Mouse (Mus musculus) heart, postnatal 0 days (tissue): ENCODE results near the gene Lactbl1. TPM values are rescaled to one million over a fixed set of nuclear protein-coding genes. Genes with fewer than 3 reads are reported as not detected.
A peak's percentile ranks its signal among the peaks of the same experiment; 100 is the strongest.

Experiments used
- ATAC-seq: fragments of 200-750 bp; cut with Nextera tagmentation; 2 replicates; pipeline ENCODE4 v1.8.0; 2017; ENCODE audit warnings: low read depth, moderate number of reproducible peaks, moderate library complexity; ENCODE audit not compliant: insufficient read depth
- DNase-seq: peaks from one replicate; pipeline ENCODE4 v3.0.0-alpha.2; 2016; ENCODE audit warnings: low spot score
- H3K27ac ChIP-seq: fragments of 300-500 bp; sonication (generic); 2 replicates; pipeline ENCODE4 v1.5.1; 2014; ENCODE audit warnings: low read depth, mild to moderate bottlenecking
- H3K27me3 ChIP-seq: fragments of 300-500 bp; sonication (generic); 2 replicates; pipeline ENCODE4 v1.6.1; 2014; ENCODE audit warnings: low read length, mixed read lengths; ENCODE audit not compliant: control insufficient read depth, insufficient read depth
- H3K36me3 ChIP-seq: fragments of 300-500 bp; sonication (generic); replicated peaks from 2 replicates; pipeline ENCODE4 v1.6.1; 2014; ENCODE audit warnings: low read length, mixed read lengths; ENCODE audit not compliant: control insufficient read depth, insufficient read depth
- H3K4me1 ChIP-seq: fragments of 300-500 bp; sonication (generic); 2 replicates; pipeline ENCODE4 v1.6.1; 2014; ENCODE audit warnings: antibody characterized with exemption; ENCODE audit not compliant: control insufficient read depth, insufficient read depth
- H3K4me2 ChIP-seq: fragments of 300-500 bp; sonication (generic); 2 replicates; pipeline ENCODE4 v1.6.1; 2014; ENCODE audit warnings: low read depth, mild to moderate bottlenecking, low read length, moderate library complexity
- H3K4me3 ChIP-seq: fragments of 300-500 bp; sonication (generic); 2 replicates; pipeline ENCODE4 v1.5.1; 2014; ENCODE audit warnings: low read depth, low read length
- H3K9ac ChIP-seq: fragments of 300-500 bp; sonication (generic); replicated peaks from 2 replicates; pipeline ENCODE4 v1.6.1; 2014; ENCODE audit warnings: low read depth, low read length, mixed read lengths
- H3K9me3 ChIP-seq: fragments of 300-500 bp; sonication (generic); replicated peaks from 2 replicates; pipeline ENCODE4 v1.6.1; 2016; ENCODE audit warnings: low read length; ENCODE audit not compliant: control insufficient read depth
- CTCF ChIP-seq: IDR thresholded peaks from 2 replicates; pipeline ENCODE4 v1.5.1; 2016; ENCODE audit warnings: antibody characterized with exemption, control low read depth, low read depth
- EP300 ChIP-seq: IDR thresholded peaks from 2 replicates; pipeline ENCODE4 v1.6.1; 2016; ENCODE audit warnings: antibody characterized with exemption, low read depth
- WGBS: fragments of 180-500 bp; shearing (Covaris S2); extraction: QIAGEN DNeasy Blood & Tissue Kit; methylation state at CpG from one replicate; pipeline ENCODE4 v1.1.7; 2014; 5-methylcytosine and 5-hydroxymethylcytosine counted together
- polyA plus RNA-seq: library from polyadenylated mRNA; unstranded; fragments of >200 nt; fragmentation: Nextera tagmentation; extraction: Ambion mirVana; gene quantifications from 2 replicates; pipeline ENCODE4 v1.2.1, GENCODE M21; 2015
- total RNA-seq: library from RNA; depleted of rRNA; stranded (reverse); fragments of >200 nt; gene quantifications from 2 replicates; pipeline ENCODE4 v1.2.3, GENCODE M21; 2014; ENCODE audit warnings: low replicate concordance

Gene Lactbl1
- total and polyA plus RNA-seq, 2 experiments from 2014 or later: not detected

DNA sequence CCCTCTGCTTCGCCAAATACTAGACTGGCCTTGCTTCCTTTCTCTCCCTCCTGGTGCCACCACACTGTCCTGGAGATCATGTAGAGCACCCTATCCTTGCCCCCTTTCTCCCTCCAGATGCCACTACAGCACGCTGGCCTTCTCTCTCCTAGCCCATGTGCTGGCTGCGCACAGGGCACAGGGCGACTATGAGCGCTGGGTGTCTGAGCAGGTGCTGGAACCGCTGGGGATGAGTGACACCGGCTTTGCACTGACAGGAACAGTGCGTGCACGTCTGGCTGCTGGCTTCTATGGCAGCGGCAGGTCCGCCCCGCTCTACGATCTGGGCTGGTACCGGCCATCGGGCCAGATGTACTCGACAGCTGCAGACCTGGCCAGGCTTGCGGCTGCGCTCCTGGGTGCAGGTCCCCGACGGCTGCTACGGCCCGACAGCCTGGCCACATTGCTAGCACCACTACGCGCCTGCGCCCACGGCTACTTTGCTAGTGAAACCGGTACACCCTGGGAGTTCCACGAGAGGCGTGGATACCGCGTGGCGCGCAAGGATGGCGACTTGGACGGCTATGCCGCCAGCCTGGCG, 14.7 kb downstream of the Lactbl1 start:
- Histone ChIP-seq H3K9ac (no peak overlapping the region; the same call in 1 of the 2 replicates), H3K4me2 (peak overlapping the region; percentile 81), H3K9me3 (no peaks in the 10 kb centered on the region), H3K4me1 (peaks cover 10% of the 10 kb centered on the region), H3K36me3 (no peaks in the 10 kb centered on the region), H3K27me3 (peaks cover 39% of the 10 kb centered on the region), H3K27ac (no peak overlapping the region), H3K4me3 (peak overlapping the region; percentile 55)
- no peak for TF ChIP-seq CTCF
- no peak for TF ChIP-seq EP300
- ATAC-seq: peak; percentile 16; the same call in 1 of the 2 replicates
- 16% methylated on average over 37 of the region's 37 CpGs for WGBS
- DNase-seq: no peak

DNA sequence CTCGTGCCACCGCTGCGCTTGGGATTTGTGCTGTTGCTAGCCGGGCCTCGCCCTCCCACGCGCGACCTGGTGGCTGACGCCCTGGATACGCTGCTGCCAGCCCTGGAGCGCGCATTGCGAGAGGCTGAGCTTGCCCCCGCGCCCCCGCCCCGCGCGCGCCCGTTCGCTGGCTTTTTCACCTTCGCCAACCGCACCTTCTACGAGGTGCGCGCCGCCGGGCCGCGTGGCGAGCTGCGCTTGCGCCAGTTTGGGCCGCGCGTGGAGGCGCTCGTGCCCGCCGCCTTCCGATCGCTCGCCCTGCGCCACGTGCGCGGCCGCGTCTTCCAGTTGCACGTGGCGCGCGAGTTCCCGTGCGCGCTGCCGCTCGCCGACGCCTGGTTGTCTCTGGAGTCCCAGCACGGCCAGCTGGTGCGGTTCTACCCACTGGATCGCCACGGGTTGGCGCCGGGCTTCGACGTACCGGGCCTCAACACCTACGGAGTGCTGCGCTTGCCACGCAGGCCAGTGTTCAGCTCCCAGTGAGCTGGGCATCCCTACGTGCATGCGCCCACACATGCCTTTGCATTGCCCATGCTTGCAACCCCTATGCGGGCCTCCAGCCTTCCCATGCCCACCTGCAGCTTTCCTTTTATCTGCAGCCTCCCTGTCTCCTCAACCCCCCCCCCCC, 15.3 kb downstream of the Lactbl1 start:
- Histone ChIP-seq H3K27ac (no peak overlapping the region), H3K4me2 (peak overlapping the region; percentile 81), H3K9ac (no peak overlapping the region; the same call in 1 of the 2 replicates), H3K4me3 (peak overlapping the region; percentile 55), H3K4me1 (peaks cover 10% of the 10 kb centered on the region), H3K36me3 (no peaks in the 10 kb centered on the region), H3K27me3 (peaks cover 39% of the 10 kb centered on the region), H3K9me3 (no peaks in the 10 kb centered on the region)
- WGBS: 4% methylated on average over 71 of the region's 76 CpGs
- TF ChIP-seq EP300: no peak
- TF ChIP-seq CTCF: no peak
- no peak for DNase-seq
- peak; percentile 27 for ATAC-seq

DNA sequence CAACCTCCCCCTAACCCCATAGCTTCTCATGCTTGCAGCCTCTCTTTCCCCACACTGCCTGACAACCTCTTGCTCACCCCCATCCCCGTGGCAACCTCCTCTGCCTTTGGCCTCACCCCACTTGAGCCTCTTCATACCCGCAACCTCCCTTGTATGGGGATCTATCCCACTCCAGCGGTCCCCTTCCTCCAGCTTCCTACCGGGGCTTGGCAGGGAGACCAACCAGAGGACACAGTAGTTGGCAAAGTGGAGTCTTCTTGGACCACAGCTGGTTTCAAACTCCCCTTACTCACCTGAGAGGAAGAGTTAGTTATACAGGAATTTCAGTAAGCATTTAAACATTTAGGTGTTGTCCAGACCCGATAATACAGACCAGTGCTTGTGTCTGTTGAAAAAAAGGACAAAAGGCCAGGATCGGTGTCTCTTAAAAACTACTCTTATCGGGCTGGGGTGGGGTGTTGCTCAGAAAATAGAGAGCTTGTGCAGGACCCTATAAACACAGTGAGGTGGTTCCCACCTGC, 15.9 kb downstream of the Lactbl1 start:
- ATAC-seq (no peak), DNase-seq (no peak)
- H3K4me3 ChIP-seq: no peak overlapping the region
- TF ChIP-seq EP300: no peak
- no peak overlapping the region for H3K4me2 ChIP-seq
- no peaks in the 10 kb centered on the region for H3K36me3 ChIP-seq
- no peak overlapping the region for H3K27ac ChIP-seq
- peaks cover 39% of the 10 kb centered on the region for H3K27me3 ChIP-seq
- peaks cover 10% of the 10 kb centered on the region for H3K4me1 ChIP-seq
- no peak overlapping the region for H3K9ac ChIP-seq
- H3K9me3 ChIP-seq: no peaks in the 10 kb centered on the region
- 45% methylated on average over 7 of the region's 7 CpGs for WGBS

DNA sequence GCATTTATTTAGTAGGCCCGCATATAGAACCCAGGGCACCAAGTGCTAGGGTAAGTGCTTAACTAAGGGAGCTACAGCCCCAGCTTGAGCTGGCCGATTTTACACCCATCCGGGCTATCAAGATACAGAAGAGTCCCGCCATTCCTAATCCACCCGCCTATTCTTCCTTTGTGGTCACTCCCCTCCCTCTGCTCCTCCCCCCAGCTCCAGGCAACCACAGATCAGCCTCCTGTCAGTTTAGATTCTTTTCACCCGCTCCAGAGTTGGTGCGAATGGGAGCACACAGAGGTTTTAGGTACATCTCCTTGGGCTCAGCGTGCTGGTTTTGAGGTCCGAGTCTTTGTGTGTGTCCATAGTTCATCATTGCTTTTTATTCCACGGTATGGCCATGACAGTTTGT, 16.5 kb downstream of the Lactbl1 start:
- ATAC-seq (no peak), DNase-seq (no peak)
- Histone ChIP-seq H3K27me3 (peaks cover 39% of the 10 kb centered on the region), H3K9me3 (no peaks in the 10 kb centered on the region), H3K9ac (no peak overlapping the region), H3K27ac (no peak overlapping the region), H3K36me3 (no peaks in the 10 kb centered on the region), H3K4me1 (peaks cover 10% of the 10 kb centered on the region), H3K4me2 (0 out of 2 replicates have a peak overlapping the region, but pooled peaks have one; percentile 6), H3K4me3 (no peak overlapping the region)
- 19% methylated on average over 10 of the region's 10 CpGs for WGBS
- TF ChIP-seq CTCF: no peak
- no peak for TF ChIP-seq EP300

DNA sequence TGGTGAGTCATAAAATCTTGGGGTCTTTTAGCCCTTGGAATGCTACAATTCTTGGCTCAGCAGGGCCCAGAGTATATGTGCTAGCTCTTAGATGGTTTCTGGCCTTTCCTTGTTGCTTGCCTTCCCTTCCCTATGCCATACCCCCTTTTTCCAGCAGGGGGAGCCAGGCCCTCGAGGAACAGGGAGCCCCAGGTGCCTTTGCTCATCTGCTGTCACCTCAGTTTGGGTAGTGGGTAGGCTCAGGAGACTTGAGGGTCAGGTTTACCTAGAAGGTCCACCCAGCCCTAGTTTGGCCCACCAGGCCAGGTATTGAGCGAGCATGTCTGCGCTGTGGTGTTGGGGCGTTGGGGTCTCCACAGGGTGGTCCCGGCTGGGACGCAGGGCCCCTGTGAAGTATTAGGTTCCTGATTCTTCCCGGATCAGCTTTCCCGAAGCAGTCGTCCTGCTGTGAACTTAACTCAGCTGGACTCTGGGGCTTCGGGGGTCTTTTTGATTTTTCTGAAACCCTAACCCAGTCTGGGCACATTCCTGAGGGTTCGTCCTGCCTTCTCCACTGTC, 26.6 kb downstream of the Lactbl1 start:
- no peaks in the 10 kb centered on the region for H3K36me3 ChIP-seq
- H3K27ac ChIP-seq: no peak overlapping the region
- peaks cover 60% of the 10 kb centered on the region for H3K27me3 ChIP-seq
- DNase-seq (peak; percentile 32), ATAC-seq (0 out of 2 replicates have a peak, but pooled peaks have one; percentile 7)
- peak overlapping the region; percentile 28 for H3K4me2 ChIP-seq
- H3K9ac ChIP-seq: no peak overlapping the region
- peaks cover 17% of the 10 kb centered on the region for H3K4me1 ChIP-seq
- TF ChIP-seq CTCF (peak; percentile 98), EP300 (no peak)
- H3K4me3 ChIP-seq: no peak overlapping the region
- WGBS: 13% methylated on average over 11 of the region's 11 CpGs
- H3K9me3 ChIP-seq: peaks cover 11% of the 10 kb centered on the region; the same call in 1 of the 2 replicates
